Mouse (Mus musculus) hindbrain, embryonic 11.5 days (tissue): ENCODE measurements at regions not wholly inside any gene's neighbourhood (a gene's known extent, or its start where the extent isn't known, plus 50 kb on each side); places are given as distances from the start of the nearest gene placed in this dataset.

ENCODE experiments used
- ATAC-seq: fragments of 200-750 bp; cut with Nextera tagmentation; 2 replicates; pipeline ENCODE4 v1.8.0; 2017; ENCODE audit warnings: mild to moderate bottlenecking, moderate TSS enrichment, moderate library complexity; ENCODE audit not compliant: low FRiP score
- DNase-seq: peaks from one replicate; pipeline ENCODE4 v3.0.0-alpha.2; 2015; ENCODE audit warnings: low spot score
- H3K27ac ChIP-seq: fragments of 300-500 bp; sonication (generic); 2 replicates; pipeline ENCODE4 v1.5.1; 2014; ENCODE audit warnings: mild to moderate bottlenecking, low read depth, low read length
- H3K27me3 ChIP-seq: fragments of 300-500 bp; sonication (generic); 2 replicates; pipeline ENCODE4 v1.6.1; 2014; ENCODE audit warnings: mild to moderate bottlenecking, low read length, moderate library complexity, mixed read lengths; ENCODE audit not compliant: control insufficient read depth, insufficient read depth
- H3K36me3 ChIP-seq: fragments of 300-500 bp; sonication (generic); 2 replicates; pipeline ENCODE4 v1.6.1; 2014; ENCODE audit warnings: mild to moderate bottlenecking, low read length, moderate library complexity, mixed read lengths; ENCODE audit not compliant: control insufficient read depth, insufficient read depth
- H3K4me1 ChIP-seq: fragments of 300-500 bp; sonication (generic); replicated peaks from 2 replicates; pipeline ENCODE4 v1.6.1; 2014; ENCODE audit warnings: low read length, mixed read lengths; ENCODE audit not compliant: control insufficient read depth, insufficient read depth
- H3K4me2 ChIP-seq: fragments of 300-500 bp; sonication (generic); replicated peaks from 2 replicates; pipeline ENCODE4 v1.6.1; 2014; ENCODE audit warnings: mild to moderate bottlenecking, low read depth, low read length
- H3K4me3 ChIP-seq: fragments of 300-500 bp; sonication (generic); 2 replicates; pipeline ENCODE4 v1.5.1; 2014; ENCODE audit warnings: low read depth, low read length
- H3K9ac ChIP-seq: fragments of 300-500 bp; sonication (generic); 2 replicates; pipeline ENCODE4 v1.6.1; 2014; ENCODE audit warnings: low read depth, low read length
- H3K9me3 ChIP-seq: fragments of 300-500 bp; sonication (generic); 2 replicates; pipeline ENCODE4 v1.6.1; 2016; ENCODE audit warnings: low read length; ENCODE audit not compliant: control insufficient read depth
- WGBS: fragments of 180-500 bp; shearing (Covaris S2); extraction: QIAGEN DNeasy Blood & Tissue Kit; methylation state at CpG from one replicate; pipeline ENCODE4 v1.1.7; 2014; 5-methylcytosine and 5-hydroxymethylcytosine counted together

GRCm38 (mm10) chr10:25039926-25040325 lies 112.6 kb upstream of the Arg1 start:
- no peak for DNase-seq
- Histone ChIP-seq H3K27ac (no peak overlapping the region), H3K9me3 (no peaks in the 10 kb centered on the region), H3K36me3 (no peaks in the 10 kb centered on the region), H3K4me2 (no peak overlapping the region), H3K4me3 (no peak overlapping the region), H3K4me1 (no peaks in the 10 kb centered on the region), H3K27me3 (no peaks in the 10 kb centered on the region), H3K9ac (no peak overlapping the region)
- WGBS = 95% methylated on average over 3 of the region's 3 CpGs
- no peak for ATAC-seq

GRCm38 (mm10) chr10:25036928-25037327 lies 109.6 kb upstream of the Arg1 start:
- Histone ChIP-seq H3K27ac (no peak overlapping the region), H3K4me3 (no peak overlapping the region), H3K27me3 (no peaks in the 10 kb centered on the region), H3K4me1 (no peaks in the 10 kb centered on the region), H3K9ac (no peak overlapping the region), H3K9me3 (no peaks in the 10 kb centered on the region), H3K36me3 (no peaks in the 10 kb centered on the region), H3K4me2 (no peak overlapping the region)
- 85% methylated on average over 3 of the region's 3 CpGs for WGBS
- DNase-seq = no peak
- ATAC-seq = no peak

- Histone ChIP-seq H3K36me3 (no peaks in the 10 kb centered on the region), H3K9me3 (no peaks in the 10 kb centered on the region), H3K27ac (no peak overlapping the region), H3K4me2 (no peak overlapping the region), H3K4me1 (no peaks in the 10 kb centered on the region), H3K9ac (no peak overlapping the region), H3K27me3 (no peaks in the 10 kb centered on the region), H3K4me3 (no peak overlapping the region)
- WGBS = 82% methylated on average over 6 of the region's 6 CpGs
- DNase-seq = no peak
- no peak for ATAC-seq
Measured at GRCm38 (mm10) chr10:25035363-25035762, 108.1 kb upstream of the Arg1 start.

- DNase-seq (no peak), ATAC-seq (no peak)
- Histone ChIP-seq H3K9me3 (no peaks in the 10 kb centered on the region), H3K4me3 (no peak overlapping the region), H3K9ac (no peak overlapping the region), H3K36me3 (no peaks in the 10 kb centered on the region), H3K27me3 (no peaks in the 10 kb centered on the region), H3K27ac (no peak overlapping the region), H3K4me2 (no peak overlapping the region), H3K4me1 (no peaks in the 10 kb centered on the region; the same call in 1 of the 2 replicates)
- 94% methylated on average over 1 of the region's 1 CpGs for WGBS
Measured at GRCm38 (mm10) chr10:25032625-25033024, 105.3 kb upstream of the Arg1 start.

- H3K36me3 ChIP-seq = no peaks in the 10 kb centered on the region
- H3K27ac ChIP-seq = no peak overlapping the region
- no peak overlapping the region for H3K4me2 ChIP-seq
- DNase-seq (peak; percentile 27), ATAC-seq (peak; percentile 76; the same call in 1 of the 2 replicates)
- H3K9me3 ChIP-seq = no peaks in the 10 kb centered on the region
- no peak overlapping the region for H3K4me3 ChIP-seq
- no peaks in the 10 kb centered on the region for H3K27me3 ChIP-seq
- no peaks in the 10 kb centered on the region; the same call in 1 of the 2 replicates for H3K4me1 ChIP-seq
- no peak overlapping the region for H3K9ac ChIP-seq
- WGBS = 38% methylated on average over 6 of the region's 6 CpGs
Measured at GRCm38 (mm10) chr10:25029387-25029915, 102.2 kb upstream of the Arg1 start.

- no peaks in the 10 kb centered on the region for H3K36me3 ChIP-seq
- no peaks in the 10 kb centered on the region for H3K9me3 ChIP-seq
- no peak overlapping the region for H3K27ac ChIP-seq
- no peak overlapping the region for H3K4me2 ChIP-seq
- ATAC-seq = no peak
- no peak overlapping the region for H3K4me3 ChIP-seq
- no peaks in the 10 kb centered on the region for H3K27me3 ChIP-seq
- no peak overlapping the region for H3K9ac ChIP-seq
- no peak for DNase-seq
- no peaks in the 10 kb centered on the region for H3K4me1 ChIP-seq
- WGBS = 80% methylated on average over 7 of the region's 7 CpGs
Measured at GRCm38 (mm10) chr10:25023601-25024157, 96.4 kb upstream of the Arg1 start.

GRCm38 (mm10) chr10:25023044-25023540 lies 95.8 kb upstream of the Arg1 start:
- 77% methylated on average over 4 of the region's 4 CpGs for WGBS
- Histone ChIP-seq H3K27me3 (no peaks in the 10 kb centered on the region), H3K4me3 (no peak overlapping the region), H3K4me2 (no peak overlapping the region), H3K36me3 (no peaks in the 10 kb centered on the region), H3K27ac (no peak overlapping the region), H3K9ac (no peak overlapping the region), H3K9me3 (no peaks in the 10 kb centered on the region), H3K4me1 (no peaks in the 10 kb centered on the region)
- no peak for ATAC-seq
- DNase-seq = no peak

- Histone ChIP-seq H3K9ac (no peak overlapping the region), H3K9me3 (no peaks in the 10 kb centered on the region), H3K4me2 (no peak overlapping the region), H3K36me3 (no peaks in the 10 kb centered on the region), H3K27me3 (no peaks in the 10 kb centered on the region), H3K4me1 (no peaks in the 10 kb centered on the region), H3K27ac (no peak overlapping the region), H3K4me3 (no peak overlapping the region)
- 56% methylated on average over 2 of the region's 2 CpGs for WGBS
- no peak for DNase-seq
- ATAC-seq = 0 out of 2 replicates have a peak, but pooled peaks have one; percentile 25
Measured at GRCm38 (mm10) chr10:25018946-25019345, 91.7 kb upstream of the Arg1 start.

- DNase-seq (no peak), ATAC-seq (0 out of 2 replicates have a peak, but pooled peaks have one; percentile 33)
- Histone ChIP-seq H3K27me3 (no peaks in the 10 kb centered on the region), H3K9me3 (no peaks in the 10 kb centered on the region), H3K4me1 (no peaks in the 10 kb centered on the region), H3K4me3 (no peak overlapping the region), H3K36me3 (no peaks in the 10 kb centered on the region), H3K27ac (no peak overlapping the region), H3K9ac (no peak overlapping the region), H3K4me2 (no peak overlapping the region)
- WGBS = 71% methylated on average over 1 of the region's 1 CpGs
Measured at GRCm38 (mm10) chr10:25017843-25018242, 90.6 kb upstream of the Arg1 start.
